Mouse (Mus musculus) activated CD4-positive, CD25-positive, alpha-beta regulatory T cell (primary cell): Measurements from ENCODE around the gene Zfp213. TPM values are rescaled to one million over a fixed set of nuclear protein-coding genes. Genes with fewer than 3 reads are reported as not detected.

Source experiments
- polyA plus RNA-seq, 2 experiments: library from polyadenylated mRNA; unstranded; fragments of 100-300 nt; shearing (Covaris generic); gene quantifications; one replicate each; pipeline ENCODE4 v1.2.1; 2017

Zfp213 gene
- polyA plus RNA-seq: 10 to 100 TPM; 12.5 to 13.4 TPM

DNA sequence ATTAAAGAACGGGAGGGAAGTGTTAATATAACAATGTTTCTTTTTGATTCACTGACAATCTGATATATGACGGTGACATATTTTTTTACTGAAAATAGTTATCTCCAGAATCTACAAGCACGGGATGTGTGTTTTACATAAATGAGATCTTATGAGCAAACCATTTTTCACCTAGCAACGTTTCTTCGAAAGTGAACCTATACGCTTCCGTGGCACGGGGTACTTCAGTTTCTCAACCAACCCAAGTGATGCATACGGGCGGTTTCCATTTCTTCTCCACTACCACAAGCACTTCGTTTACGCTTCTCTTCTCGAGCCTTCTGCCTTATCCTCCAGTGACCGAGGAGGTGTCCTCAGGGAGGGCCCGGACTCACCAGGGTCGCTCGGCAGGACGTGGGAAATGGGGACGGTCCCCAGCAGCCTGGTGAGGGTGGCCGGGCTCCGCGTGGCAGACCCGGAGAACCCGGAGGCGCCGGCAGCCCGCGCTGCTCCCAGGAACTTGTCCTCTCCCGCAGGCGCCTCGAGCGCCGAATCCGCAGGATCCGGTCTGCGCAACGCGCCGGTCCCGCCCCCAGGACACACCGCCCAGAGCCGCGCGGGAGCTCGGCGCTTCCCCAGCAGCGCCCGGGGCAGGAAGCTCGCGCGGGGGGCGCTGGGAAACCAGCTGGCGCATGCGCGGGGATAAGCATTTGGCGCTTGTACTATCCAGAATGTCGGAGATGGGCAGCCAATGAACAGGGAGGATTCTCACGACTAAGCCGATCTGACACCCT is at the start of gene Zfp213:
TSS of gene Zfp213 (minus strand) at position 644 of the 773 bp plus-strand sequence.

GRCm38 (mm10) chr17:23600641-23601622 is 36.9 kb upstream of the Zfp213 start, which contains the start of gene Zscan10:
Gene Zscan10 (plus strand): TSS chr17:23600856.

GRCm38 (mm10) chr17:23598582-23599552 is 34.8 kb upstream of the Zfp213 start, which contains the start of gene Zfp13:
Gene Zfp13 (minus strand): TSS chr17:23599487.

Other genes starting within 250 kb of the Zfp213 start
- gene Vmn2r115, start 220.5 kb downstream of the Zfp213 start, polyA plus RNA-seq: under 1 TPM; 0.01 to 0.28 TPM
- under 1 TPM in 1 of 2 experiments, not detected in 1; 0.07 TPM for gene Vmn2r116, start 179.6 kb downstream of the Zfp213 start, polyA plus RNA-seq
- gene Vmn2r117, start 84.5 kb downstream of the Zfp213 start, polyA plus RNA-seq: under 1 TPM in 1 of 2 experiments, not detected in 1; 0.02 TPM
- not detected for gene Zfp13, start 35.2 kb upstream of the Zfp213 start, polyA plus RNA-seq
- gene Zscan10, start 36.6 kb upstream of the Zfp213 start, polyA plus RNA-seq: 1 to 10 TPM in 1 of 2 experiments, under 1 TPM in 1; 0.19 to 1.2 TPM
- under 1 TPM; 0.12 to 0.99 TPM for gene Mmp25, start 81.0 kb upstream of the Zfp213 start, polyA plus RNA-seq
- under 1 TPM; 0.11 to 0.43 TPM for gene Bicdl2, start 96.3 kb upstream of the Zfp213 start, polyA plus RNA-seq
- gene Hcfc1r1, start 109.4 kb upstream of the Zfp213 start, polyA plus RNA-seq: 10 to 100 TPM; 49.0 to 52.4 TPM
- 10 to 100 TPM; 30.0 to 38.4 TPM for gene Thoc6, start 109.6 kb upstream of the Zfp213 start, polyA plus RNA-seq
- 1 to 10 TPM; 5.5 to 6.7 TPM for gene Tnfrsf12a, start 113.2 kb upstream of the Zfp213 start, polyA plus RNA-seq
- under 1 TPM in 1 of 2 experiments, not detected in 1; 0.11 TPM for gene Cldn6, start 115.0 kb upstream of the Zfp213 start, polyA plus RNA-seq
- under 1 TPM in 1 of 2 experiments, not detected in 1; 0.12 TPM for gene Cldn9, start 119.8 kb upstream of the Zfp213 start, polyA plus RNA-seq
- under 1 TPM; 0.10 to 0.39 TPM for gene 1520401A03Rik, start 158.5 kb upstream of the Zfp213 start, polyA plus RNA-seq
- gene Pkmyt1, start 162.1 kb upstream of the Zfp213 start, polyA plus RNA-seq: 10 to 100 TPM; 31.6 to 39.0 TPM
- 10 to 100 TPM; 10.0 to 20.7 TPM for gene Paqr4, start 176.6 kb upstream of the Zfp213 start, polyA plus RNA-seq
- gene Kremen2, start 181.6 kb upstream of the Zfp213 start, polyA plus RNA-seq: 10 to 100 TPM in 1 of 2 experiments, 1 to 10 TPM in 1; 4.0 to 11.8 TPM
- 10 to 100 TPM; 23.5 to 40.0 TPM for gene Flywch1, start 207.4 kb upstream of the Zfp213 start, polyA plus RNA-seq
- gene Flywch2, start 221.8 kb upstream of the Zfp213 start, polyA plus RNA-seq: 1 to 10 TPM; 6.3 to 7.6 TPM
- 100 to 1,000 TPM; 921 to 934 TPM for gene Srrm2, start 226.3 kb upstream of the Zfp213 start, polyA plus RNA-seq